Mouse (Mus musculus) gonadal fat pad, adult 2 months (tissue): ENCODE data around the gene Hoxd12. TPM values are rescaled to one million over a fixed set of nuclear protein-coding genes. Genes with fewer than 3 reads are reported as not detected.

Source experiments
- DNase-seq: peaks from one replicate; pipeline ENCODE4 v3.0.0-alpha.2; 2012; ENCODE audit warnings: low read depth
- polyA plus RNA-seq: library from polyadenylated mRNA; depleted of rRNA; stranded (reverse); fragments of >200 nt; gene quantifications from 2 replicates; pipeline ENCODE4 v1.2.3, GENCODE M21; 2012

The Hoxd12 gene
- polyA plus RNA-seq, 1 experiment, result 0.09 TPM

GRCm38 (mm10) chr2:74681594-74682531 lies 7.0 kb downstream of the Hoxd12 start:
- DNase-seq, result no peak

GRCm38 (mm10) chr2:74682796-74683195 lies 8.0 kb downstream of the Hoxd12 start:
- DNase-seq, result no peak

- no peak for DNase-seq
Measured at GRCm38 (mm10) chr2:74683471-74683951, 8.7 kb downstream of the Hoxd12 start.

- no peak for DNase-seq
Measured at GRCm38 (mm10) chr2:74684106-74684505, 9.3 kb downstream of the Hoxd12 start.

GRCm38 (mm10) chr2:74685059-74685603 lies 10.3 kb downstream of the Hoxd12 start:
- DNase-seq, result no peak

- no peak for DNase-seq
Measured at GRCm38 (mm10) chr2:74686301-74686987, 11.6 kb downstream of the Hoxd12 start.

- no peak for DNase-seq
Measured at GRCm38 (mm10) chr2:74686988-74687697, 12.3 kb downstream of the Hoxd12 start.

GRCm38 (mm10) chr2:74687698-74688555 lies 13.1 kb downstream of the Hoxd12 start:
- DNase-seq, result no peak

GRCm38 (mm10) chr2:74688795-74689573 lies 14.2 kb downstream of the Hoxd12 start:
- no peak for DNase-seq

- no peak for DNase-seq
Measured at GRCm38 (mm10) chr2:74689574-74690337, 14.9 kb downstream of the Hoxd12 start.

GRCm38 (mm10) chr2:74690338-74690716 lies 15.5 kb downstream of the Hoxd12 start:
- DNase-seq, result no peak

- no peak for DNase-seq
Measured at GRCm38 (mm10) chr2:74691022-74691951, 16.5 kb downstream of the Hoxd12 start, which contains the start of gene Hoxd10. TSS of gene Hoxd10 (plus strand) at chr2:74691924.

- no peak for DNase-seq
Measured at GRCm38 (mm10) chr2:74691995-74692807, 17.4 kb downstream of the Hoxd12 start.

GRCm38 (mm10) chr2:74692808-74693431 lies 18.1 kb downstream of the Hoxd12 start:
- DNase-seq, result no peak

GRCm38 (mm10) chr2:74693432-74693827 lies 18.6 kb downstream of the Hoxd12 start:
- no peak for DNase-seq

GRCm38 (mm10) chr2:74694066-74694465 lies 19.3 kb downstream of the Hoxd12 start:
- DNase-seq, result no peak

- DNase-seq, result no peak
Measured at GRCm38 (mm10) chr2:74695383-74695782, 20.6 kb downstream of the Hoxd12 start.
